Mouse (Mus musculus): ENCODE data around the gene Ect2. TPM values are rescaled to one million over a fixed set of nuclear protein-coding genes. Genes with fewer than 3 reads are reported as not detected.

The Ect2 gene
- polyA plus RNA-seq, 2 experiments: 21.4 to 33.8 TPM

- peaks cover 16% of the 10 kb centered on the region for H3K4me1 ChIP-seq (ENCODE audit: control insufficient read depth, insufficient read depth, low read length)
- no peak overlapping the region for H3K9ac ChIP-seq (ENCODE audit: low read depth, low read length, severe bottlenecking)
- H3K4me3 ChIP-seq (replicated peaks; ENCODE audit: low read length): no peak overlapping the region
- H3K4me2 ChIP-seq (replicated peaks; ENCODE audit: low read depth, low read length, severe bottlenecking): no peak overlapping the region
- ATAC-seq (ENCODE audit: low FRiP score, low read depth) (no peak), DNase-seq (ENCODE audit: low spot score) (no peak)
- no peak overlapping the region for H3K27ac ChIP-seq (replicated peaks; ENCODE audit: low read depth, low read length)
- TF ChIP-seq POLR2A (IDR thresholded peaks at IDR 0.05; ENCODE audit: borderline replicate concordance, extremely low read depth, insufficient read depth, insufficient read length): no peak
- no peaks in the 10 kb centered on the region for H3K9me3 ChIP-seq (ENCODE audit: control insufficient read depth, low read length)
- WGBS: 67% methylated on average over 3 of the region's 3 CpGs
- no peaks in the 10 kb centered on the region for H3K36me3 ChIP-seq (ENCODE audit: control insufficient read depth, insufficient read depth, low read length)
- H3K27me3 ChIP-seq (ENCODE audit: control insufficient read depth, insufficient read depth, low read length): no peaks in the 10 kb centered on the region
These were observed 2.9 kb upstream of the Ect2 start for GRCm38 (mm10) chr3:27156594-27156949.

GRCm38 (mm10) chr3:27155856-27156593 is 2.3 kb upstream of the Ect2 start:
- H3K9me3 ChIP-seq (ENCODE audit: control insufficient read depth, low read length): no peaks in the 10 kb centered on the region
- H3K9ac ChIP-seq (ENCODE audit: low read depth, low read length, severe bottlenecking): no peak overlapping the region
- H3K27ac ChIP-seq (replicated peaks; ENCODE audit: low read depth, low read length): no peak overlapping the region
- no peak overlapping the region for H3K4me2 ChIP-seq (replicated peaks; ENCODE audit: low read depth, low read length, severe bottlenecking)
- no peak for DNase-seq (ENCODE audit: low spot score)
- ATAC-seq (ENCODE audit: low FRiP score, low read depth): no peak
- H3K36me3 ChIP-seq (ENCODE audit: control insufficient read depth, insufficient read depth, low read length): no peaks in the 10 kb centered on the region
- no peak for TF ChIP-seq POLR2A (IDR thresholded peaks at IDR 0.05; ENCODE audit: borderline replicate concordance, extremely low read depth, insufficient read depth, insufficient read length)
- H3K4me1 ChIP-seq (ENCODE audit: control insufficient read depth, insufficient read depth, low read length): peaks cover 16% of the 10 kb centered on the region
- whole genome bisulfite sequencing: 67% methylated on average over 9 of the region's 9 CpGs
- no peaks in the 10 kb centered on the region for H3K27me3 ChIP-seq (ENCODE audit: control insufficient read depth, insufficient read depth, low read length)
- no peak overlapping the region for H3K4me3 ChIP-seq (replicated peaks; ENCODE audit: low read length)

GRCm38 (mm10) chr3:27155051-27155855 is 1.6 kb upstream of the Ect2 start:
- peak overlapping the region; percentile 77 for H3K27ac ChIP-seq (replicated peaks; ENCODE audit: low read depth, low read length)
- peak; percentile 67 for DNase-seq (ENCODE audit: low spot score)
- no peak; the same call in 1 of the 2 replicates for ATAC-seq (ENCODE audit: low FRiP score, low read depth)
- no peak overlapping the region for H3K9ac ChIP-seq (ENCODE audit: low read depth, low read length, severe bottlenecking)
- no peaks in the 10 kb centered on the region for H3K9me3 ChIP-seq (ENCODE audit: control insufficient read depth, low read length)
- no peak for TF ChIP-seq POLR2A (IDR thresholded peaks at IDR 0.05; ENCODE audit: borderline replicate concordance, extremely low read depth, insufficient read depth, insufficient read length)
- H3K4me2 ChIP-seq (replicated peaks; ENCODE audit: low read depth, low read length, severe bottlenecking): no peak overlapping the region
- H3K4me1 ChIP-seq (ENCODE audit: control insufficient read depth, insufficient read depth, low read length): peaks cover 16% of the 10 kb centered on the region
- no peaks in the 10 kb centered on the region for H3K36me3 ChIP-seq (ENCODE audit: control insufficient read depth, insufficient read depth, low read length)
- H3K27me3 ChIP-seq (ENCODE audit: control insufficient read depth, insufficient read depth, low read length): no peaks in the 10 kb centered on the region
- no peak overlapping the region for H3K4me3 ChIP-seq (replicated peaks; ENCODE audit: low read length)
- WGBS: 17% methylated on average over 6 of the region's 6 CpGs

DNA sequence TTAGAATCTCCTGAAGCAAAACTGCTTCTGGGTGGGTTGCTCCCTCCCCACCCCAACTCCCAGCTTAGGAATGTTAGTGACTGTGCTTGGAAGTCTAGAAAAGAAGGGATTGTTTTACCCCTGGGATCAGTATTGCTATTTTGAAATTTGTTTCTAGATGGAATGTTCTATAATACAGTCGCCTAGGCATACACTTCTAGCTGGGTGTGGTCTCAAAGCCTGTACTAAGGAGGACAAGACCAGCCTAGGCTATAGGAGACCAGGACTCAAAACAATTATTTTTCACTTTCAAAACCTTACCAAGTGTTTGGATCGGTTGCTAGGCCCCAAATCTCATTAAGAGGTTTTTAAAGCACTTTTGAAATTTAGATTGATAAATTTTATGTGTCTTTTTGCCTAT is 602 bp upstream of the Ect2 start:
- peak overlapping the region; percentile 60 for H3K4me3 ChIP-seq (replicated peaks; ENCODE audit: low read length)
- peak overlapping the region; percentile 77 for H3K27ac ChIP-seq (replicated peaks; ENCODE audit: low read depth, low read length)
- peaks cover 5% of the 10 kb centered on the region; the same call in 1 of the 2 replicates for H3K36me3 ChIP-seq (ENCODE audit: control insufficient read depth, insufficient read depth, low read length)
- ATAC-seq (ENCODE audit: low FRiP score, low read depth) (0 out of 2 replicates have a peak, but pooled peaks have one; percentile 5), DNase-seq (ENCODE audit: low spot score) (peak; percentile 30)
- no peak for TF ChIP-seq POLR2A (IDR thresholded peaks at IDR 0.05; ENCODE audit: borderline replicate concordance, extremely low read depth, insufficient read depth, insufficient read length)
- no peaks in the 10 kb centered on the region for H3K27me3 ChIP-seq (ENCODE audit: control insufficient read depth, insufficient read depth, low read length)
- H3K4me2 ChIP-seq (replicated peaks; ENCODE audit: low read depth, low read length, severe bottlenecking): peak overlapping the region; percentile 44
- H3K9ac ChIP-seq (ENCODE audit: low read depth, low read length, severe bottlenecking): peak overlapping the region; percentile 22; the same call in 1 of the 2 replicates
- 60% methylated on average over 2 of the region's 2 CpGs for WGBS
- peaks cover 16% of the 10 kb centered on the region for H3K4me1 ChIP-seq (ENCODE audit: control insufficient read depth, insufficient read depth, low read length)
- H3K9me3 ChIP-seq (ENCODE audit: control insufficient read depth, low read length): no peaks in the 10 kb centered on the region

DNA sequence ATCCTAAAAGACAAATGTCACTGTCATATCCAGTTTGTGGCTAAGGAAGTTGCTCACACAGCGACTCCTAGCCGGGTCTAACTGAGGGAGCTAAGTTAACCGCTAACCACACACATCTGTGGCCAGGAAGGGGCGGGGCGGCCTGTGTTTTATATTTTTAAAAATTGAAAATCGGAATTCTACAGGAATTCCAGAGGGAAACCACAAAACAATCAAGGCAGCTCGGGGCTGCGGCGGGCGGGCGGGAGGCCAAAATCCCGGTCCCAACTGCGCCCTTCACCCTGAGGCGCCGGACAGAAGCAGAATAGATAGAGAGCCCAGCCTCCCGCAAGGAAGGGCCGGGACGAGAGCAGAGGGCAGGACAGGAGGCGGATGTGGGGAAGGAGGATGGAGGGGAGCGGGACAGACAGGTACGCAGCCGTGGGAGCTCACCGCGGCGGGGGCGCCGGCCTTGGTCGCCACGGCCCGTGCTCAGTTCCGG is 447 bp downstream of the Ect2 start:
- H3K27me3 ChIP-seq (ENCODE audit: control insufficient read depth, insufficient read depth, low read length): no peaks in the 10 kb centered on the region
- WGBS: under 1% methylated on average over 30 of the region's 31 CpGs
- H3K4me1 ChIP-seq (ENCODE audit: control insufficient read depth, insufficient read depth, low read length): peaks cover 16% of the 10 kb centered on the region
- DNase-seq (ENCODE audit: low spot score) (peak; percentile 45), ATAC-seq (ENCODE audit: low FRiP score, low read depth) (peak; percentile 13)
- H3K4me3 ChIP-seq (replicated peaks; ENCODE audit: low read length): peak overlapping the region; percentile 60
- peak overlapping the region; percentile 61 for H3K4me2 ChIP-seq (replicated peaks; ENCODE audit: low read depth, low read length, severe bottlenecking)
- peak overlapping the region; percentile 66 for H3K9ac ChIP-seq (ENCODE audit: low read depth, low read length, severe bottlenecking)
- no peak for TF ChIP-seq POLR2A (IDR thresholded peaks at IDR 0.05; ENCODE audit: borderline replicate concordance, extremely low read depth, insufficient read depth, insufficient read length)
- peaks cover 5% of the 10 kb centered on the region; the same call in 1 of the 2 replicates for H3K36me3 ChIP-seq (ENCODE audit: control insufficient read depth, insufficient read depth, low read length)
- H3K27ac ChIP-seq (replicated peaks; ENCODE audit: low read depth, low read length): peak overlapping the region; percentile 71
- no peaks in the 10 kb centered on the region for H3K9me3 ChIP-seq (ENCODE audit: control insufficient read depth, low read length)

Measured in limb, embryonic 14.5 days (tissue).